Mouse (Mus musculus) retina, embryonic 14.5 days (tissue): ENCODE data around the gene Cma1.
"Not testable (repeated sequence)": the region's sequence is repeated elsewhere in the genome, so short reads cannot be mapped to it uniquely, and the experiment has no call there.

Experiments used
- DNase-seq: peaks from one replicate; pipeline ENCODE4 v3.0.0-alpha.2; 2015; ENCODE audit warnings: low spot score

The Cma1 gene

GRCm38 (mm10) chr14:55944575-55944974 is at the start of gene Cma1:
Cma1 (minus strand) TSS chr14:55944675.
- DNase-seq: no peak

DNA sequence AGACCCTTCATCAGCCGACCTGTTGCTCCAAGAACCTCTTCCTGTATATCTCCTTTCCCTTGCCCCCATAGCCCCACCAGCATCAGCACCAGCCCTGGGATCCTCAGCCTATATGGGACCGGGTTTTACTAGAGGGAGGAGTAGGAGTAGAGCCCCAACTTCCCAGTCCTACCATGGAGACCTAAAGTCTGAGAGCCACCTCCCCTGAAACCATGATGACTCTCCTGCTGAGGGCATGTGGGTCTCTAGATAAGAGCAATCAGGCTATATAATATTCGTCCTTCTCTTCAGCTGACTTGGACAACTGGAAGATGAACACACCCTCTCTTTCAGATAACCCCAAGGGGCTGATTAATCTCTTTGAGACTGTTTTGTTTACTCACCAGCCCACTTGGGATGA is 43.0 kb upstream of the Cma1 start:
- DNase-seq: not testable (repeated sequence)

GRCm38 (mm10) chr14:55963900-55964299 is 19.4 kb upstream of the Cma1 start:
- peak; percentile 42 for DNase-seq

- peak; percentile 59 for DNase-seq
These were observed 18.8 kb upstream of the Cma1 start for GRCm38 (mm10) chr14:55963263-55963662.

- DNase-seq: no peak
These were observed 6.0 kb upstream of the Cma1 start, which contains the start of gene Cma2 for GRCm38 (mm10) chr14:55950346-55951030. Cma2 (plus strand) TSS chr14:55950980.

DNA sequence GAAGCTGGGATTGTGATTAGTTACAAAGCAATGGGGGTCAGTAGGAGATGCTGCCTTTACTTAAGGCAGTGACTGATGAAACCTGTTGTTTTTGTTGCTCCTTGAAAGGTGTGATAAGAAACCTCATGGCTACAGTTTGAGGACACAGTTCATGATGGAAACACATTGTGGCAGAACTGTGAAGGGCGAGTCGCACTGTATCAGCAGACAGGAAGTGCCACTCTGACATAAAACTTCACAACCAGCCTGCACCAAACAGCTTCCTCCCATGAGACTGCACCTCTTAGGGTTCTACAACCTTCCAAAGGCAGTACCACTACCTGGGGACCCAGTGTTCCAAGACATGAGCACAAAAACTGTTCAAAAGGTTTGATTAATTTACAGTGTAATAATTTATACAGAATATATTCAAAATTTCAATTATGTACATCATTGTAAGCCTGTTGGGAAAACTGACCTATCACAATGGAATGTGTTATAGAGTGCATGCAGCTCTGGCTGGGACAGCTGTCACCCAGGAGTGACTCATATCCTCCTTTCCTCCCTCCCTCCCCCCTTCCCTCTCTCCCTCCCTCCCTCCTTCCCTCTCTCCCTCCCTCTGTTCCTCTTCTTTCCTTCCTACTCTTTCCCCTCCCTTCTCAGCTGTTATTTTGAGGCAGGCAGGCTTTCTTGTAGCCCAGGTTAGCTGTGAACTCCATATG is 1.9 kb upstream of the Cma1 start:
- DNase-seq: no peak

DNA sequence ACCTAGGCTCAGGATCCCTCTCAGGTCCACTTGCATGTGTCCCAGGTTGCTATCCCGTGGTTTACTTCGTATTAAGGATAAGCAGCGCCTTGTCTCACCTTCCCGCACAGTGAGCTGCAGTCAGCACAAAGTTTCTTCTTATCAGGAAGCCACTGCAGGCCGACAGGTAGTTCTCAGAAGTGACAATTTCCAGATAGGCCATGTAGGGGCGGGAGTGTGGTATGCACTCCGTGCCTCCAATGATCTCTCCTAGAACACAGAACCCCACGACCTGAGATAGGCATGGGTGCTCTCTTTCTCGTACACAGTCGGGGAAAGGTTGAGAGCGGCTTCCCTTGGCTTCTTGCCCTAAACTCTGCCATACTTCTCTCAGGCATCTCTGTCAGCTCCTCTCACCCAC is 874 bp downstream of the Cma1 start:
- DNase-seq: no peak

DNA sequence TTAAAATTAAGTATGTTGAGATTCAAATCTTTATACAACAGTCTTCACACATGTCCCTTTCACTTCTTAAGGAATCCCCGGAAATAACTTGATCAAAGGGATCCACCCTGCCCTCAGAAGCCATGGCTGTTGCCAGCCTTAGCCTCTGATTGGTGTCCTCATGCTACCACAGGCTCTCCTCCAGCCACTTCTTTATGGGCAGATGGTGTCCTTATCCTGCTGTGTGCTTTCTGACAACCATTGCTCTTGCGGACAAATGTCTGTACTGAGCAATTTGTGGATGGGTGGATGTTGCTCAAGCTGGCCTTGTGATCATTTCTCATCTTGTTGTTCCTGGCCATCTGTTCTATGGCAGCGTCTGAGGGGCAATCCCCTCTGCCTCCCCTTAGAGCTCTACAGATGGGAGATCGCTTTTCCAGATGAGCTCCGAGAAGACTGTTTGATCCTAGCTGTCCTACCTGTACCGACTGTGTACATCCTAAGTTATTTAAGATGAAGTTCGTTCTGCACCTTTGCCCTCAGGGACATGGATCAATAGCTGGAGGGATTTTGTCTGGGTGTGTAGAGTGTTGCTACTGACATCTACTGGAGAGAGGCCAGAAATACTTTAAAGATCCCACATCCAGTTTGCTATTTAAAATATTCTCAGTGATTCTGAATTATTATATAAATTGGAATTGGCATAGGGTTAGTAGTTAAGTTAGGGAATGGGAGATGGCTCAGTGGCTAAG is 4.2 kb downstream of the Cma1 start:
- peak; percentile 30 for DNase-seq

DNA sequence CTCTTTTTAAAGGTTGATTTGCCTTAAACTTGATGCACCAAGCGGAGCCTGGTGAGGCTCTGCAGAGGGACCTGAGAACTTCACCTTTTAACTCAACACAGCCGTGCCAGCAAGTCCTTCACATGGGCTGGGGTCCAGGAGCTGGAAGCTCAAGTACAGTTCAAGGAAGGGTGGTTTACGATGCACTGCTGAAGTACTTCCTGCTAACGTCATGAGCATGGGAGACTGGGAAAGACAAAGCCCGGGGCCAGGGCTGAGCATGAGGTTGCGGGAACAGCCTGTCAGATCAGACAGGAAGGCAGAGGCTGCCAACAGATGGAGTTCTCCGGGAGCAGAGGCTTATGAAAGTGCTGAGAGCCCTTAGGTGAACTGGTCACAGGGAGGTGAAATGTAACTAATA is 10.9 kb downstream of the Cma1 start:
- peak; percentile 17 for DNase-seq

- DNase-seq: no peak
These were observed 15.0 kb downstream of the Cma1 start for GRCm38 (mm10) chr14:55929263-55929997.

GRCm38 (mm10) chr14:55926847-55927246 is 17.6 kb downstream of the Cma1 start:
- no peak for DNase-seq

DNA sequence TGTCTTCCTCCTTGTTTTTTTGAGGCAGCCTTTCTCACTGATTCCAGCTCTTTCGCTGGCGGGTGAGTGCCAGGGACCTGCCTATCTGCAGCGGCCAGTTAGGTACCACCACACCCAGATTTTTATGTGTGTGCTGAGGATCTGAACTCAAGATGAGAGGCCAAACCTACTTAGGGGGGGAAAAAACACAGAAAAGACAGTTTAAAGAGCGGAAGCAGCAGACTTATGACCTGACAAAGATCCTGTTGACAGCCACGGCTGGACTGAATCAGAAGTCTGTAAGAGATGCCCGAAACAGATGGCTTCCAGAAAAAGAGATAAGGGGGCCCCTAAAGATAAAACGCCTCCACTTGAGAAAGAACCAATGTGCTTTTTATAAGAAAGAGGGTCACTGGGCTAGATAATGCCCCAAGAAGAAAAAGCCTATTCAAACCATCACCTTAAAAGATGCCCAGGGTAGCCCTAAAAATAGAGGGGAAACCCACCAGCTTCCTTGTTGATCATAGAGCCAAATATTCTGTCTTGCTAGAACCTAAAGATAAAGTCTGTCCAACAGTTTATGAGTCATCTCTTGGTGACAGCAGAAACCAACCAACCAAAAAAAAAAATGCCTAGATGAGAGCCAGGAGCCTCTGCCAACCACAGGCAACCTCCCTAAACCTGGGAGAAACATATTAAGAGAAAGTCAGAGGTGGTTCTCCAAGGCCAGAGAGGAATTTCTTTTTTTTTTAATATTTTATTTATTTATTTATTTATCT is 21.8 kb downstream of the Cma1 start:
- DNase-seq: no peak

GRCm38 (mm10) chr14:55918240-55919082 is 26.0 kb downstream of the Cma1 start:
- DNase-seq: peak; percentile 97

GRCm38 (mm10) chr14:55913406-55913805 is 31.1 kb downstream of the Cma1 start:
- DNase-seq: no peak

- DNase-seq: peak; percentile 52
These were observed 39.0 kb downstream of the Cma1 start for GRCm38 (mm10) chr14:55905518-55905917.

GRCm38 (mm10) chr14:55900414-55900755 is 44.1 kb downstream of the Cma1 start:
- DNase-seq: no peak

- DNase-seq: peak; percentile 89
These were observed 44.6 kb downstream of the Cma1 start, which contains the start of gene Sdr39u1 for GRCm38 (mm10) chr14:55899701-55900413. Sdr39u1 (minus strand) TSS chr14:55900293.

GRCm38 (mm10) chr14:55898947-55899346 is 45.5 kb downstream of the Cma1 start:
- no peak for DNase-seq

- DNase-seq: no peak
These were observed 46.8 kb downstream of the Cma1 start for GRCm38 (mm10) chr14:55897671-55898070.
